8 mouse cellular contexts compared by ENCODE assay signal in the genomic region with DNA sequence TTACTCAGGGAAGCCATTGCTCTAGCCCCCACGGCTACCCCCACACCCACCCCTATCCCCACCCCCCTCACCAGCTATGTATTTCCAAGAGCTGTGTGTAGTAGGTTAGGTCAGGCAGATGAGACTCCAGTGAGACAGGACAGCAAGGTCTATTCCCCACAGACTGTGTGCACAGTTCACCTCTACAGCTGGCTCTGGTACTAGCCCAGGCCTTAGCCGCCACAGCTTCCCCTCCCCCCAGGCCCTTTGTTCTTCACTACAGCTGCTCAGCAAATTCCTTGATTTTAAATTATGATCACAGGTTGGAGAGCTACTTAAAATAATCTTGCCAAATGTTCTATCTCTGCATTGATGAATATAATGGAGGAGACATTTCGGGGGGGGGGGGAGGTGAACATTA.
A peak's percentile ranks its signal among the peaks of the same experiment; 100 is the strongest.
DNase-seq lines count a peak whose midpoint lies in the region; ATAC-seq and TF ChIP-seq lines count a peak whose summit lies in the region.

No protein-coding gene starts in this region.

- peak overlapping the region; percentile 91 for H3K27ac ChIP-seq in layer of hippocampus, adult 2 months
- H3K27ac ChIP-seq in embryonic facial prominence, embryonic 11.5 days (replicated peaks; ENCODE audit: low read depth, low read length), result peak overlapping the region; percentile 99
- peak overlapping the region; percentile 91 for H3K27ac ChIP-seq in hindbrain, embryonic 14.5 days
- peak overlapping the region; percentile 90 for H3K27ac ChIP-seq in neural tube, embryonic 15.5 days (replicated peaks)

- peak overlapping the region; percentile 60 for H3K9ac ChIP-seq in embryonic facial prominence, embryonic 11.5 days (replicated peaks; ENCODE audit: low read length)
- H3K9ac ChIP-seq in hindbrain, embryonic 14.5 days, result peak overlapping the region; percentile 61
- H3K9ac ChIP-seq in neural tube, embryonic 15.5 days (replicated peaks), result peak overlapping the region; percentile 2; the same call in 1 of the 2 replicates

- H3K4me3 ChIP-seq in layer of hippocampus, adult 2 months, result no peak overlapping the region
- no peak overlapping the region for H3K4me3 ChIP-seq in embryonic facial prominence, embryonic 11.5 days (ENCODE audit: low read depth, low read length)
- H3K4me3 ChIP-seq in hindbrain, embryonic 14.5 days (replicated peaks; ENCODE audit: low read length), result no peak overlapping the region
- H3K4me3 ChIP-seq in neural tube, embryonic 15.5 days (replicated peaks), result no peak overlapping the region

- TF ChIP-seq CTCF in layer of hippocampus, adult 2 months (conservative IDR thresholded peaks at IDR 0.05), result no peak

- H3K4me1 ChIP-seq in embryonic facial prominence, embryonic 11.5 days (ENCODE audit: control insufficient read depth, insufficient read depth, low read length), result peaks cover 13% of the 10 kb centered on the region
- H3K4me1 ChIP-seq in hindbrain, embryonic 14.5 days (replicated peaks; ENCODE audit: control insufficient read depth, insufficient read depth, low read length), result peaks cover 28% of the 10 kb centered on the region
- H3K4me1 ChIP-seq in neural tube, embryonic 15.5 days, result peaks cover 41% of the 10 kb centered on the region

- no peaks in the 10 kb centered on the region for H3K27me3 ChIP-seq in embryonic facial prominence, embryonic 11.5 days (ENCODE audit: control insufficient read depth, insufficient read depth, low read length)
- no peaks in the 10 kb centered on the region for H3K27me3 ChIP-seq in hindbrain, embryonic 14.5 days (ENCODE audit: control insufficient read depth, insufficient read depth, low read length)
- H3K27me3 ChIP-seq in neural tube, embryonic 15.5 days (replicated peaks), result no peaks in the 10 kb centered on the region

- no peaks in the 10 kb centered on the region for H3K36me3 ChIP-seq in embryonic facial prominence, embryonic 11.5 days (replicated peaks; ENCODE audit: control insufficient read depth, insufficient read depth, low read depth, low read length)
- no peaks in the 10 kb centered on the region for H3K36me3 ChIP-seq in hindbrain, embryonic 14.5 days (replicated peaks; ENCODE audit: control insufficient read depth, insufficient read depth)
- H3K36me3 ChIP-seq in neural tube, embryonic 15.5 days, result no peaks in the 10 kb centered on the region

- 0 out of 2 replicates have a peak overlapping the region, but pooled peaks have one; percentile 7 for H3K4me2 ChIP-seq in embryonic facial prominence, embryonic 11.5 days (ENCODE audit: low read depth, low read length)
- peak overlapping the region; percentile 42 for H3K4me2 ChIP-seq in hindbrain, embryonic 14.5 days (replicated peaks)
- peak overlapping the region; percentile 30; the same call in 1 of the 2 replicates for H3K4me2 ChIP-seq in neural tube, embryonic 15.5 days

- WGBS in embryonic facial prominence, embryonic 11.5 days, result 7% methylated on average over 3 of the region's 3 CpGs
- WGBS in hindbrain, embryonic 14.5 days, result 12% methylated on average over 3 of the region's 3 CpGs
- 7% methylated on average over 3 of the region's 3 CpGs for WGBS in neural tube, embryonic 15.5 days

- no peak for DNase-seq in layer of hippocampus, adult 2 months (ENCODE audit: low spot score in 2 of 2)
- no peak for DNase-seq in layer of hippocampus, postnatal 25 days (ENCODE audit: extremely low spot score in 1 of 2, low spot score in 1 of 2)
- peak; percentile 85 for DNase-seq in embryonic facial prominence, embryonic 11.5 days (ENCODE audit: low spot score)
- DNase-seq in hindbrain, embryonic 14.5 days (ENCODE audit: low spot score), result peak; percentile 71
- peak; percentile 53 for DNase-seq in liver

- peak; percentile 81 for ATAC-seq in embryonic facial prominence, embryonic 11.5 days (replicated peaks; ENCODE audit: insufficient number of reproducible peaks, low FRiP score, low TSS enrichment, low read depth)
- ATAC-seq in hindbrain, embryonic 14.5 days (ENCODE audit: low FRiP score), result peak; percentile 61
- peak; percentile 73 for ATAC-seq in neural tube, embryonic 15.5 days (ENCODE audit: low FRiP score)
- no peak for ATAC-seq in granulocyte monocyte progenitor cell, adult 5-6 weeks (replicated peaks; ENCODE audit: poor library complexity, severe bottlenecking)
- ATAC-seq in cerebellum, adult (ENCODE audit: insufficient number of reproducible peaks, low FRiP score, low TSS enrichment), result no peak

- no peaks in the 10 kb centered on the region for H3K9me3 ChIP-seq in embryonic facial prominence, embryonic 11.5 days (replicated peaks; ENCODE audit: control insufficient read depth, low read length)
- H3K9me3 ChIP-seq in hindbrain, embryonic 14.5 days (ENCODE audit: control insufficient read depth, low read length), result no peaks in the 10 kb centered on the region
- no peaks in the 10 kb centered on the region for H3K9me3 ChIP-seq in neural tube, embryonic 15.5 days (replicated peaks)

Comparison
In these comparisons a context has a peak if more than half of its experiments do, and no peak if none do; other contexts are left out.
1. DNase-seq: peak in embryonic facial prominence, embryonic 11.5 days (single experiment), hindbrain, embryonic 14.5 days (single experiment) and liver (single experiment); none in layer of hippocampus, adult 2 months (0 of 2) and layer of hippocampus, postnatal 25 days (0 of 2).
2. ATAC-seq: peak in embryonic facial prominence, embryonic 11.5 days (single experiment), hindbrain, embryonic 14.5 days (single experiment) and neural tube, embryonic 15.5 days (single experiment); none in granulocyte monocyte progenitor cell, adult 5-6 weeks (single experiment) and cerebellum, adult (single experiment).
3. H3K9ac ChIP-seq: peak in every context shown above with its lines; median percentile 61 in hindbrain, embryonic 14.5 days; 60 in embryonic facial prominence, embryonic 11.5 days; 2 in neural tube, embryonic 15.5 days.
4. Peak in every context shown above with its lines, with median percentiles within 50 percentile points of each other: H3K27ac ChIP-seq and H3K4me2 ChIP-seq.